10 mouse cellular contexts compared by ENCODE assay signal in the genomic region with DNA sequence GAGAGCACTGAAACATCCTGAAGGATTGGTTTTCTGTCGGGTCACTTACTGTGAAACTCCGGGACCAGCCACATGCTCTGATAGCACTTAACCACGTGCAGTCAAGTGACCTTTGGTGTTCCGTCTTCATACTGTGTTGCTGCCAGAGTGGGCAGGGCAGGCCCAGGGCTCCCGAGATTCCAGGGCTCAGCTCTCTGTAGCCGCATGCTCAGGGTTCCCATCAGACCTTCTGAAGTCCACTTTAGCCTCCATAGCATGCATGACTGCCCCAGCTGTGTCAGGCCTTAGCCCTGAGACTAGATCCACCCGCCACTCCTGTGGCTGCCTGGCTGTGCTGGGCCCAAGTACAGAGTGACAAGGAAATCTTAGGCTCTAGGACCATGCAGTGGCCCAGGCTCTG. TPM values are rescaled to one million over a fixed set of nuclear protein-coding genes. Genes with fewer than 3 reads are reported as not detected.
DNase-seq lines count a peak whose midpoint lies in the region; ATAC-seq lines count a peak whose summit lies in the region.
"Had no signal": no experiment of that assay in that cellular context is flagged by ENCODE, and none has a peak within 500 bp of the region (broad histone marks: within the 10 kb centered on the region; RNA-seq: fewer than 3 reads in every experiment).

No protein-coding gene starts in this region.

- peaks cover 100% of the 10 kb centered on the region for H3K36me3 ChIP-seq in hindbrain, embryonic 10.5 days
- H3K36me3 ChIP-seq in hindbrain, embryonic 16.5 days (ENCODE audit: control insufficient read depth, insufficient read depth, low read length), result peaks cover 50% of the 10 kb centered on the region
- H3K36me3 ChIP-seq in embryonic facial prominence, embryonic 14.5 days (ENCODE audit: control insufficient read depth, insufficient read depth, low read length), result peaks cover 97% of the 10 kb centered on the region
- peaks cover 96% of the 10 kb centered on the region for H3K36me3 ChIP-seq in forebrain, embryonic 14.5 days (ENCODE audit: control insufficient read depth, insufficient read depth, low read length)

- H3K9ac ChIP-seq in hindbrain, embryonic 16.5 days (ENCODE audit: low read depth, low read length), result no peak overlapping the region
- peak overlapping the region; percentile 14; the same call in 1 of the 2 replicates for H3K9ac ChIP-seq in embryonic facial prominence, embryonic 14.5 days (ENCODE audit: low read depth, low read length)
- no peak overlapping the region for H3K9ac ChIP-seq in forebrain, embryonic 14.5 days (ENCODE audit: low read length)
- H3K9ac ChIP-seq: forebrain, embryonic 12.5 days had no signal

- no peaks in the 10 kb centered on the region for H3K9me3 ChIP-seq in hindbrain, embryonic 10.5 days
- no peaks in the 10 kb centered on the region for H3K9me3 ChIP-seq in hindbrain, embryonic 16.5 days (ENCODE audit: control insufficient read depth, low read length)
- H3K9me3 ChIP-seq in embryonic facial prominence, embryonic 14.5 days (ENCODE audit: control insufficient read depth, low read length), result no peaks in the 10 kb centered on the region
- H3K9me3 ChIP-seq in forebrain, embryonic 14.5 days (replicated peaks; ENCODE audit: control insufficient read depth, low read length), result no peaks in the 10 kb centered on the region
- H3K9me3 ChIP-seq: forebrain, embryonic 12.5 days had no signal

- H3K27ac ChIP-seq in hindbrain, embryonic 10.5 days, result no peak overlapping the region
- no peak overlapping the region for H3K27ac ChIP-seq in hindbrain, embryonic 16.5 days (ENCODE audit: low read depth, low read length)
- H3K27ac ChIP-seq in embryonic facial prominence, embryonic 14.5 days (replicated peaks; ENCODE audit: low read depth, low read length), result no peak overlapping the region
- H3K27ac ChIP-seq in forebrain, embryonic 14.5 days (ENCODE audit: low read depth, low read length), result no peak overlapping the region; the same call in 1 of the 2 replicates
- H3K27ac ChIP-seq: forebrain, embryonic 12.5 days had no signal

- no peak for DNase-seq in hindbrain, embryonic 10.5 days (ENCODE audit: low spot score)
- no peak for DNase-seq in embryonic facial prominence, embryonic 14.5 days (ENCODE audit: low spot score)
- DNase-seq in kidney, adult 11 months, result peak; percentile 96
- peak; percentile 81 for DNase-seq in lung, postnatal 36 days
- no peak for DNase-seq in layer of hippocampus, adult 8-10 months (ENCODE audit: low spot score in 2 of 2)
- DNase-seq in forebrain, embryonic 14.5 days (ENCODE audit: low spot score), result no peak
- DNase-seq in right cerebral cortex, postnatal 14 days, result no peak

- H3K4me3 ChIP-seq in hindbrain, embryonic 10.5 days, result 0 out of 2 replicates have a peak overlapping the region, but pooled peaks have one; percentile 18
- H3K4me3 ChIP-seq in hindbrain, embryonic 16.5 days (ENCODE audit: low read length), result no peak overlapping the region
- H3K4me3 ChIP-seq in embryonic facial prominence, embryonic 14.5 days (ENCODE audit: low read depth, low read length), result no peak overlapping the region
- H3K4me3 ChIP-seq in forebrain, embryonic 14.5 days (ENCODE audit: low read depth, low read length), result no peak overlapping the region
- H3K4me3 ChIP-seq: forebrain, embryonic 12.5 days had no signal

- WGBS in hindbrain, embryonic 10.5 days, result 84% methylated on average over 7 of the region's 7 CpGs
- 81% methylated on average over 7 of the region's 7 CpGs for whole genome bisulfite sequencing in hindbrain, embryonic 16.5 days
- 87% methylated on average over 7 of the region's 7 CpGs for WGBS in embryonic facial prominence, embryonic 14.5 days
- 92% methylated on average over 7 of the region's 7 CpGs for WGBS in forebrain, embryonic 14.5 days

- no peaks in the 10 kb centered on the region for H3K27me3 ChIP-seq in hindbrain, embryonic 10.5 days (ENCODE audit: insufficient read depth, poor library complexity, severe bottlenecking)
- no peaks in the 10 kb centered on the region for H3K27me3 ChIP-seq in hindbrain, embryonic 16.5 days (replicated peaks; ENCODE audit: control insufficient read depth, insufficient read depth, low read length)
- no peaks in the 10 kb centered on the region for H3K27me3 ChIP-seq in embryonic facial prominence, embryonic 14.5 days (replicated peaks; ENCODE audit: control insufficient read depth, insufficient read depth, low read length)
- no peaks in the 10 kb centered on the region for H3K27me3 ChIP-seq in forebrain, embryonic 14.5 days (replicated peaks; ENCODE audit: control insufficient read depth, insufficient read depth, low read length)
- H3K27me3 ChIP-seq: forebrain, embryonic 12.5 days had no signal

- ATAC-seq in hindbrain, embryonic 16.5 days, result no peak
- ATAC-seq in embryonic facial prominence, embryonic 14.5 days (ENCODE audit: low read depth), result peak; percentile 8; the same call in 1 of the 2 replicates
- ATAC-seq in forebrain, embryonic 14.5 days, result no peak

- H3K4me1 ChIP-seq in hindbrain, embryonic 10.5 days (replicated peaks), result peaks cover 14% of the 10 kb centered on the region
- H3K4me1 ChIP-seq in hindbrain, embryonic 16.5 days (ENCODE audit: control insufficient read depth, insufficient read depth, low read depth, low read length), result no peaks in the 10 kb centered on the region; the same call in 1 of the 2 replicates
- H3K4me1 ChIP-seq in embryonic facial prominence, embryonic 14.5 days (ENCODE audit: control insufficient read depth, insufficient read depth, low read length), result no peaks in the 10 kb centered on the region
- no peaks in the 10 kb centered on the region for H3K4me1 ChIP-seq in forebrain, embryonic 14.5 days (ENCODE audit: control insufficient read depth, insufficient read depth, low read length)

- no peak overlapping the region for H3K4me2 ChIP-seq in hindbrain, embryonic 16.5 days (ENCODE audit: low read length)
- H3K4me2 ChIP-seq in embryonic facial prominence, embryonic 14.5 days (ENCODE audit: low read depth, low read length), result no peak overlapping the region
- no peak overlapping the region for H3K4me2 ChIP-seq in forebrain, embryonic 14.5 days (ENCODE audit: low read length)
- H3K4me2 ChIP-seq: forebrain, embryonic 12.5 days had no signal

RNA-seq across cellular contexts. Expression of gene Rps15, which starts 10.9 kb away (rescaled TPM):
- 971 and 1,039 TPM in 2 replicates for polyA plus RNA-seq in hindbrain, embryonic 10.5 days (2016; fragmentation: Nextera tagmentation; extraction: Ambion mirVana)
- polyA plus RNA-seq in hindbrain, embryonic 16.5 days (2015; fragmentation: Nextera tagmentation; extraction: Ambion mirVana), result 491 and 527 TPM in 2 replicates
- 1,047 and 1,145 TPM in 2 replicates for polyA plus RNA-seq in embryonic facial prominence, embryonic 14.5 days (2014; fragmentation: Nextera tagmentation; extraction: Ambion mirVana)
- total RNA-seq in layer of hippocampus, adult 8-10 months (2022), result 1,000 to 10,000 TPM in 1 of 4 experiments, 100 to 1,000 TPM in 3; 755 to 1,005 (median 888) TPM
- polyA plus RNA-seq in forebrain, embryonic 14.5 days (2014; fragmentation: Nextera tagmentation; extraction: Ambion mirVana), result 694 and 922 TPM in 2 replicates

RNA-seq across cellular contexts. Expression of gene Apc2, which starts 14.5 kb away (rescaled TPM):
- polyA plus RNA-seq in hindbrain, embryonic 10.5 days (2016; fragmentation: Nextera tagmentation; extraction: Ambion mirVana), result 30.4 and 86.1 TPM in 2 replicates
- polyA plus RNA-seq in hindbrain, embryonic 16.5 days (2015; fragmentation: Nextera tagmentation; extraction: Ambion mirVana), result 139 and 149 TPM in 2 replicates
- 6.2 and 7.4 TPM in 2 replicates for polyA plus RNA-seq in embryonic facial prominence, embryonic 14.5 days (2014; fragmentation: Nextera tagmentation; extraction: Ambion mirVana)
- 100 to 1,000 TPM in 3 of 4 experiments, 10 to 100 TPM in 1; 90.4 to 113 (median 110) TPM for total RNA-seq in layer of hippocampus, adult 8-10 months (2022)
- polyA plus RNA-seq in forebrain, embryonic 14.5 days (2014; fragmentation: Nextera tagmentation; extraction: Ambion mirVana), result 154 and 213 TPM in 2 replicates
- total RNA-seq: megakaryocyte progenitor cell, adult 5-6 weeks had no signal

RNA-seq across cellular contexts. Expression of gene Dazap1, which starts 20.0 kb away (rescaled TPM):
- polyA plus RNA-seq in hindbrain, embryonic 10.5 days (2016; fragmentation: Nextera tagmentation; extraction: Ambion mirVana), result 51.0 and 51.2 TPM in 2 replicates
- 38.4 and 38.5 TPM in 2 replicates for polyA plus RNA-seq in hindbrain, embryonic 16.5 days (2015; fragmentation: Nextera tagmentation; extraction: Ambion mirVana)
- 42.3 and 43.5 TPM in 2 replicates for polyA plus RNA-seq in embryonic facial prominence, embryonic 14.5 days (2014; fragmentation: Nextera tagmentation; extraction: Ambion mirVana)
- total RNA-seq in layer of hippocampus, adult 8-10 months (2022), result 10 to 100 TPM; 84.8 to 98.3 (median 91.6) TPM
- polyA plus RNA-seq in forebrain, embryonic 14.5 days (2014; fragmentation: Nextera tagmentation; extraction: Ambion mirVana), result 44.5 and 46.0 TPM in 2 replicates

RNA-seq across cellular contexts. Expression of gene Gamt, which starts 20.5 kb away (rescaled TPM):
- polyA plus RNA-seq in hindbrain, embryonic 10.5 days (2016; fragmentation: Nextera tagmentation; extraction: Ambion mirVana), result 38.3 and 45.1 TPM in 2 replicates
- polyA plus RNA-seq in hindbrain, embryonic 16.5 days (2015; fragmentation: Nextera tagmentation; extraction: Ambion mirVana), result 31.8 and 32.6 TPM in 2 replicates
- polyA plus RNA-seq in embryonic facial prominence, embryonic 14.5 days (2014; fragmentation: Nextera tagmentation; extraction: Ambion mirVana), result 124 and 139 TPM in 2 replicates
- 10 to 100 TPM; 22.4 to 34.7 (median 27.9) TPM for total RNA-seq in layer of hippocampus, adult 8-10 months (2022)
- polyA plus RNA-seq in forebrain, embryonic 14.5 days (2014; fragmentation: Nextera tagmentation; extraction: Ambion mirVana), result 18.7 and 21.0 TPM in 2 replicates

RNA-seq across cellular contexts. Expression of gene Ndufs7, which starts 32.4 kb away (rescaled TPM):
- 303 and 313 TPM in 2 replicates for polyA plus RNA-seq in hindbrain, embryonic 10.5 days (2016; fragmentation: Nextera tagmentation; extraction: Ambion mirVana)
- 349 and 361 TPM in 2 replicates for polyA plus RNA-seq in hindbrain, embryonic 16.5 days (2015; fragmentation: Nextera tagmentation; extraction: Ambion mirVana)
- polyA plus RNA-seq in embryonic facial prominence, embryonic 14.5 days (2014; fragmentation: Nextera tagmentation; extraction: Ambion mirVana), result 360 and 370 TPM in 2 replicates
- total RNA-seq in layer of hippocampus, adult 8-10 months (2022), result 100 to 1,000 TPM; 190 to 206 (median 201) TPM
- 269 and 351 TPM in 2 replicates for polyA plus RNA-seq in forebrain, embryonic 14.5 days (2014; fragmentation: Nextera tagmentation; extraction: Ambion mirVana)

Comparison
In these comparisons a context has a peak if more than half of its experiments do, and no peak if none do; other contexts are left out.
1. DNase-seq: peak in kidney, adult 11 months (single experiment) and lung, postnatal 36 days (single experiment); none in hindbrain, embryonic 10.5 days (single experiment), embryonic facial prominence, embryonic 14.5 days (single experiment), layer of hippocampus, adult 8-10 months (0 of 2), forebrain, embryonic 14.5 days (single experiment) and right cerebral cortex, postnatal 14 days (single experiment).